Mouse (Mus musculus) midbrain, embryonic 15.5 days (tissue): ENCODE data around the gene Adgrl3. TPM values are rescaled to one million over a fixed set of nuclear protein-coding genes. Genes with fewer than 3 reads are reported as not detected.

ENCODE experiments used
- ATAC-seq: fragments of 200-750 bp; cut with Nextera tagmentation; replicated peaks from 2 replicates; pipeline ENCODE4 v1.8.0; 2017; ENCODE audit warnings: moderate TSS enrichment
- H3K27ac ChIP-seq: fragments of 300-500 bp; sonication (generic); 2 replicates; pipeline ENCODE4 v1.5.1; 2015; ENCODE audit warnings: mild to moderate bottlenecking, inconsistent platforms
- H3K27me3 ChIP-seq: fragments of 300-500 bp; sonication (generic); replicated peaks from 2 replicates; pipeline ENCODE4 v1.6.1; 2015; ENCODE audit warnings: inconsistent platforms
- H3K36me3 ChIP-seq: fragments of 300-500 bp; sonication (generic); replicated peaks from 2 replicates; pipeline ENCODE4 v1.6.1; 2015; ENCODE audit warnings: inconsistent platforms
- H3K4me1 ChIP-seq: fragments of 300-500 bp; sonication (generic); 2 replicates; pipeline ENCODE4 v1.6.1; 2015; ENCODE audit warnings: inconsistent platforms
- H3K4me2 ChIP-seq: fragments of 300-500 bp; sonication (generic); 2 replicates; pipeline ENCODE4 v1.6.1; 2015; ENCODE audit warnings: inconsistent platforms, mild to moderate bottlenecking, moderate library complexity
- H3K4me3 ChIP-seq: fragments of 300-500 bp; sonication (generic); 2 replicates; pipeline ENCODE4 v1.5.1; 2015; ENCODE audit warnings: mild to moderate bottlenecking, inconsistent platforms
- H3K9ac ChIP-seq: fragments of 300-500 bp; sonication (generic); 2 replicates; pipeline ENCODE4 v1.6.1; 2015; ENCODE audit warnings: mild to moderate bottlenecking, inconsistent platforms
- H3K9me3 ChIP-seq: fragments of 300-500 bp; sonication (generic); 2 replicates; pipeline ENCODE4 v1.6.1; 2016; ENCODE audit warnings: inconsistent platforms
- WGBS: fragments of 180-500 bp; shearing (Covaris S2); methylation state at CpG from one replicate; pipeline ENCODE4 v1.1.7; 2015; ENCODE audit warnings: mixed read lengths; 5-methylcytosine and 5-hydroxymethylcytosine counted together
- polyA plus RNA-seq: library from polyadenylated mRNA; unstranded; fragments of >200 nt; fragmentation: Nextera tagmentation; extraction: Ambion mirVana; gene quantifications from 2 replicates; pipeline ENCODE4 v1.2.1, GENCODE M21; 2015

Gene Adgrl3
- polyA plus RNA-seq, 1 experiment from 2014 or later, result 75.6 TPM

- Histone ChIP-seq H3K4me1 (peaks cover 2% of the 10 kb centered on the region; the same call in 1 of the 2 replicates), H3K27me3 (no peaks in the 10 kb centered on the region), H3K36me3 (no peaks in the 10 kb centered on the region), H3K9me3 (no peaks in the 10 kb centered on the region), H3K4me3 (no peak overlapping the region), H3K4me2 (no peak overlapping the region), H3K9ac (no peak overlapping the region), H3K27ac (no peak overlapping the region)
- ATAC-seq, result no peak
- WGBS, result 85% methylated on average over 4 of the region's 4 CpGs
Observed at GRCm38 (mm10) chr5:81046128-81046527, 26.2 kb downstream of the Adgrl3 start.

GRCm38 (mm10) chr5:81054628-81055027, 34.7 kb downstream of the Adgrl3 start:
- Histone ChIP-seq H3K4me2 (no peak overlapping the region), H3K4me3 (no peak overlapping the region), H3K4me1 (peaks cover 2% of the 10 kb centered on the region; the same call in 1 of the 2 replicates), H3K9ac (no peak overlapping the region), H3K9me3 (no peaks in the 10 kb centered on the region), H3K36me3 (no peaks in the 10 kb centered on the region), H3K27ac (no peak overlapping the region), H3K27me3 (no peaks in the 10 kb centered on the region)
- 76% methylated on average over 4 of the region's 4 CpGs for WGBS
- ATAC-seq, result no peak

- Histone ChIP-seq H3K9ac (no peak overlapping the region), H3K9me3 (no peaks in the 10 kb centered on the region), H3K4me2 (no peak overlapping the region), H3K27ac (no peak overlapping the region), H3K4me1 (peaks cover 6% of the 10 kb centered on the region; the same call in 1 of the 2 replicates), H3K27me3 (no peaks in the 10 kb centered on the region), H3K36me3 (no peaks in the 10 kb centered on the region), H3K4me3 (no peak overlapping the region)
- WGBS, result 87% methylated on average over 2 of the region's 2 CpGs
- no peak for ATAC-seq
Observed at GRCm38 (mm10) chr5:81055253-81055652, 35.3 kb downstream of the Adgrl3 start.

GRCm38 (mm10) chr5:81058122-81058521, 38.2 kb downstream of the Adgrl3 start:
- Histone ChIP-seq H3K27me3 (no peaks in the 10 kb centered on the region), H3K27ac (no peak overlapping the region), H3K9me3 (no peaks in the 10 kb centered on the region), H3K4me3 (no peak overlapping the region), H3K9ac (no peak overlapping the region), H3K4me1 (peaks cover 21% of the 10 kb centered on the region), H3K36me3 (no peaks in the 10 kb centered on the region), H3K4me2 (no peak overlapping the region)
- WGBS, result 80% methylated on average over 2 of the region's 2 CpGs
- ATAC-seq, result no peak

GRCm38 (mm10) chr5:81060950-81061349, 41.0 kb downstream of the Adgrl3 start:
- Histone ChIP-seq H3K9ac (no peak overlapping the region), H3K4me2 (no peak overlapping the region), H3K4me3 (no peak overlapping the region), H3K9me3 (no peaks in the 10 kb centered on the region), H3K36me3 (no peaks in the 10 kb centered on the region), H3K27me3 (no peaks in the 10 kb centered on the region), H3K4me1 (peaks cover 21% of the 10 kb centered on the region), H3K27ac (no peak overlapping the region)
- 10% methylated on average over 2 of the region's 2 CpGs for WGBS
- ATAC-seq, result no peak

- H3K9ac ChIP-seq, result no peak overlapping the region
- no peaks in the 10 kb centered on the region for H3K9me3 ChIP-seq
- no peaks in the 10 kb centered on the region for H3K27me3 ChIP-seq
- no peak overlapping the region for H3K27ac ChIP-seq
- 0 out of 2 replicates have a peak, but pooled peaks have one; percentile 29 for ATAC-seq
- no peak overlapping the region for H3K4me3 ChIP-seq
- no peak overlapping the region for H3K4me2 ChIP-seq
- no peaks in the 10 kb centered on the region for H3K36me3 ChIP-seq
- peaks cover 21% of the 10 kb centered on the region for H3K4me1 ChIP-seq
Observed at GRCm38 (mm10) chr5:81061386-81061785, 41.4 kb downstream of the Adgrl3 start.

- H3K36me3 ChIP-seq, result no peaks in the 10 kb centered on the region
- no peak overlapping the region for H3K4me3 ChIP-seq
- peaks cover 21% of the 10 kb centered on the region for H3K4me1 ChIP-seq
- H3K4me2 ChIP-seq, result no peak overlapping the region
- H3K9me3 ChIP-seq, result no peaks in the 10 kb centered on the region
- no peak overlapping the region for H3K27ac ChIP-seq
- 74% methylated on average over 2 of the region's 2 CpGs for WGBS
- ATAC-seq, result no peak
- H3K27me3 ChIP-seq, result no peaks in the 10 kb centered on the region
- no peak overlapping the region for H3K9ac ChIP-seq
Observed at GRCm38 (mm10) chr5:81064026-81064425, 44.1 kb downstream of the Adgrl3 start.

GRCm38 (mm10) chr5:81068173-81068572, 48.2 kb downstream of the Adgrl3 start:
- Histone ChIP-seq H3K27ac (no peak overlapping the region), H3K9me3 (no peaks in the 10 kb centered on the region), H3K9ac (no peak overlapping the region), H3K4me2 (no peak overlapping the region), H3K27me3 (no peaks in the 10 kb centered on the region), H3K4me1 (no peaks in the 10 kb centered on the region), H3K36me3 (no peaks in the 10 kb centered on the region), H3K4me3 (no peak overlapping the region)
- WGBS, result 87% methylated on average over 6 of the region's 6 CpGs
- ATAC-seq, result no peak

GRCm38 (mm10) chr5:81068839-81069238, 48.9 kb downstream of the Adgrl3 start:
- 65% methylated on average over 4 of the region's 4 CpGs for WGBS
- H3K4me3 ChIP-seq, result no peak overlapping the region
- H3K4me2 ChIP-seq, result no peak overlapping the region
- no peaks in the 10 kb centered on the region for H3K9me3 ChIP-seq
- no peaks in the 10 kb centered on the region for H3K4me1 ChIP-seq
- no peak overlapping the region for H3K27ac ChIP-seq
- no peak for ATAC-seq
- H3K36me3 ChIP-seq, result no peaks in the 10 kb centered on the region
- H3K27me3 ChIP-seq, result no peaks in the 10 kb centered on the region
- H3K9ac ChIP-seq, result no peak overlapping the region

- Histone ChIP-seq H3K4me3 (no peak overlapping the region), H3K36me3 (no peaks in the 10 kb centered on the region), H3K4me2 (no peak overlapping the region), H3K27me3 (no peaks in the 10 kb centered on the region), H3K4me1 (peaks cover 7% of the 10 kb centered on the region), H3K27ac (no peak overlapping the region), H3K9me3 (no peaks in the 10 kb centered on the region), H3K9ac (no peak overlapping the region)
- WGBS, result 77% methylated on average over 5 of the region's 5 CpGs
- no peak for ATAC-seq
Observed at GRCm38 (mm10) chr5:81072888-81073287, 53.0 kb downstream of the Adgrl3 start.

- Histone ChIP-seq H3K36me3 (no peaks in the 10 kb centered on the region), H3K9me3 (no peaks in the 10 kb centered on the region), H3K27me3 (no peaks in the 10 kb centered on the region), H3K4me2 (no peak overlapping the region), H3K9ac (no peak overlapping the region), H3K27ac (no peak overlapping the region), H3K4me1 (peaks cover 7% of the 10 kb centered on the region), H3K4me3 (no peak overlapping the region)
- 76% methylated on average over 1 of the region's 1 CpGs for WGBS
- ATAC-seq, result no peak
Observed at GRCm38 (mm10) chr5:81073875-81074274, 53.9 kb downstream of the Adgrl3 start.

- WGBS, result 75% methylated on average over 5 of the region's 5 CpGs
- ATAC-seq, result no peak
- no peak overlapping the region for H3K27ac ChIP-seq
- H3K9ac ChIP-seq, result no peak overlapping the region
- no peaks in the 10 kb centered on the region for H3K27me3 ChIP-seq
- no peaks in the 10 kb centered on the region for H3K36me3 ChIP-seq
- H3K4me3 ChIP-seq, result no peak overlapping the region
- no peak overlapping the region for H3K4me2 ChIP-seq
- H3K9me3 ChIP-seq, result no peaks in the 10 kb centered on the region
- H3K4me1 ChIP-seq, result peaks cover 7% of the 10 kb centered on the region
Observed at GRCm38 (mm10) chr5:81076377-81076776, 56.4 kb downstream of the Adgrl3 start.

- Histone ChIP-seq H3K27me3 (no peaks in the 10 kb centered on the region), H3K4me2 (no peak overlapping the region), H3K4me3 (no peak overlapping the region), H3K9me3 (no peaks in the 10 kb centered on the region), H3K9ac (no peak overlapping the region), H3K36me3 (no peaks in the 10 kb centered on the region), H3K4me1 (peaks cover 7% of the 10 kb centered on the region), H3K27ac (no peak overlapping the region)
- no peak for ATAC-seq
- WGBS, result 85% methylated on average over 7 of the region's 7 CpGs
Observed at GRCm38 (mm10) chr5:81077031-81077430, 57.1 kb downstream of the Adgrl3 start.
